Mouse (Mus musculus) limb, embryonic 14.5 days (tissue): ENCODE data around the gene Rbfox3. TPM values are rescaled to one million over a fixed set of nuclear protein-coding genes. Genes with fewer than 3 reads are reported as not detected.

Experiments
- ATAC-seq: fragments of 200-750 bp; cut with Nextera tagmentation; 2 replicates; pipeline ENCODE4 v1.8.0; 2017; ENCODE audit warnings: low read depth, moderate number of reproducible peaks, moderate TSS enrichment; ENCODE audit not compliant: low FRiP score
- DNase-seq: peaks from one replicate; pipeline ENCODE4 v3.0.0-alpha.2; 2015; ENCODE audit warnings: low spot score
- H3K27ac ChIP-seq: fragments of 300-500 bp; sonication (generic); replicated peaks from 2 replicates; pipeline ENCODE4 v1.5.1; 2014; ENCODE audit warnings: low read depth, mild to moderate bottlenecking, low read length, moderate library complexity, mixed read lengths
- H3K27me3 ChIP-seq: fragments of 300-500 bp; sonication (generic); 2 replicates; pipeline ENCODE4 v1.6.1; 2014; ENCODE audit warnings: low read length, mixed read lengths; ENCODE audit not compliant: control insufficient read depth, insufficient read depth
- H3K36me3 ChIP-seq: fragments of 300-500 bp; sonication (generic); 2 replicates; pipeline ENCODE4 v1.6.1; 2014; ENCODE audit warnings: mild to moderate bottlenecking, low read length, moderate library complexity, mixed read lengths; ENCODE audit not compliant: control insufficient read depth, insufficient read depth
- H3K4me1 ChIP-seq: fragments of 300-500 bp; sonication (generic); 2 replicates; pipeline ENCODE4 v1.6.1; 2014; ENCODE audit warnings: antibody characterized with exemption, low read length, mixed read lengths; ENCODE audit not compliant: control insufficient read depth, insufficient read depth
- H3K4me2 ChIP-seq: fragments of 300-500 bp; sonication (generic); replicated peaks from 2 replicates; pipeline ENCODE4 v1.6.1; 2014; ENCODE audit warnings: low read depth, mild to moderate bottlenecking, low read length, moderate library complexity; ENCODE audit not compliant: severe bottlenecking
- H3K4me3 ChIP-seq: fragments of 300-500 bp; sonication (generic); replicated peaks from 2 replicates; pipeline ENCODE4 v1.5.1; 2014; ENCODE audit warnings: low read length
- H3K9ac ChIP-seq: fragments of 300-500 bp; sonication (generic); 2 replicates; pipeline ENCODE4 v1.6.1; 2014; ENCODE audit warnings: mild to moderate bottlenecking, low read depth, low read length, moderate library complexity; ENCODE audit not compliant: severe bottlenecking
- H3K9me3 ChIP-seq: fragments of 300-500 bp; sonication (generic); 2 replicates; pipeline ENCODE4 v1.6.1; 2016; ENCODE audit warnings: low read length; ENCODE audit not compliant: control insufficient read depth
- POLR2A ChIP-seq: fragments of 200-500 bp; IDR thresholded peaks from 2 replicates; pipeline ENCODE4 v1.8.0; 2012; ENCODE audit warnings: inconsistent platforms, mild to moderate bottlenecking, moderate library complexity, borderline replicate concordance; ENCODE audit not compliant: insufficient read depth, insufficient read length; ENCODE audit errors: extremely low read depth
- WGBS: fragments of 180-500 bp; shearing (Covaris S2); extraction: QIAGEN DNeasy Blood & Tissue Kit; methylation state at CpG from one replicate; pipeline ENCODE4 v1.1.7; 2014; 5-methylcytosine and 5-hydroxymethylcytosine counted together
- polyA plus RNA-seq, 2 experiments: library from polyadenylated mRNA; depleted of rRNA in 1 of 2; stranded (reverse) in 1 of 2; unstranded in 1 of 2; fragments of >200 nt; fragmentation: Nextera tagmentation in 1 of 2; extraction: Ambion mirVana in 1 of 2; gene quantifications; 2 replicates each; pipeline versions ENCODE4 v1.2.1 to v1.2.3; 2012 to 2014

The Rbfox3 gene
- polyA plus RNA-seq, 2 experiments: 0.43 to 0.44 TPM

GRCm38 (mm10) chr11:118874022-118874421, 37.4 kb downstream of the Rbfox3 start:
- ATAC-seq: no peak
- WGBS: 62% methylated on average over 11 of the region's 11 CpGs

GRCm38 (mm10) chr11:118871527-118871926, 39.9 kb downstream of the Rbfox3 start:
- Histone ChIP-seq H3K27me3 (no peaks in the 10 kb centered on the region), H3K4me1 (no peaks in the 10 kb centered on the region), H3K9me3 (no peaks in the 10 kb centered on the region), H3K9ac (no peak overlapping the region), H3K27ac (no peak overlapping the region), H3K36me3 (no peaks in the 10 kb centered on the region), H3K4me3 (no peak overlapping the region), H3K4me2 (no peak overlapping the region)
- 68% methylated on average over 10 of the region's 10 CpGs for WGBS
- no peak for DNase-seq
- ATAC-seq: no peak
- TF ChIP-seq POLR2A: no peak

More at GRCm38 (mm10) chr11:118874022-118874421, 37.4 kb downstream of the Rbfox3 start:
- no peaks in the 10 kb centered on the region for H3K9me3 ChIP-seq
- no peak overlapping the region for H3K4me2 ChIP-seq
- no peak overlapping the region for H3K27ac ChIP-seq
- H3K4me3 ChIP-seq: no peak overlapping the region
- DNase-seq: no peak
- H3K36me3 ChIP-seq: no peaks in the 10 kb centered on the region
- no peak for TF ChIP-seq POLR2A
- H3K4me1 ChIP-seq: no peaks in the 10 kb centered on the region
- H3K27me3 ChIP-seq: no peaks in the 10 kb centered on the region
- no peak overlapping the region for H3K9ac ChIP-seq

- no peaks in the 10 kb centered on the region for H3K9me3 ChIP-seq
- H3K4me1 ChIP-seq: no peaks in the 10 kb centered on the region
- ATAC-seq: no peak
- 78% methylated on average over 3 of the region's 3 CpGs for WGBS
- H3K4me2 ChIP-seq: no peak overlapping the region
- H3K27me3 ChIP-seq: no peaks in the 10 kb centered on the region
- H3K36me3 ChIP-seq: no peaks in the 10 kb centered on the region
- no peak for DNase-seq
- H3K27ac ChIP-seq: no peak overlapping the region
- H3K9ac ChIP-seq: no peak overlapping the region
- no peak overlapping the region for H3K4me3 ChIP-seq
- TF ChIP-seq POLR2A: no peak
Observed at GRCm38 (mm10) chr11:118863360-118863759, 48.0 kb downstream of the Rbfox3 start.

- no peak for ATAC-seq
Observed at GRCm38 (mm10) chr11:118861801-118862431, 49.5 kb downstream of the Rbfox3 start.

GRCm38 (mm10) chr11:118861246-118861645, 50.2 kb downstream of the Rbfox3 start:
- no peak for ATAC-seq
- no peak for TF ChIP-seq POLR2A
- 84% methylated on average over 6 of the region's 6 CpGs for WGBS

More at GRCm38 (mm10) chr11:118861801-118862431, 49.5 kb downstream of the Rbfox3 start:
- no peak for TF ChIP-seq POLR2A
- Histone ChIP-seq H3K4me3 (no peak overlapping the region), H3K4me2 (no peak overlapping the region), H3K36me3 (no peaks in the 10 kb centered on the region), H3K9ac (no peak overlapping the region), H3K27me3 (no peaks in the 10 kb centered on the region), H3K27ac (no peak overlapping the region), H3K4me1 (no peaks in the 10 kb centered on the region), H3K9me3 (no peaks in the 10 kb centered on the region)
- WGBS: 86% methylated on average over 15 of the region's 15 CpGs
- no peak for DNase-seq

More at GRCm38 (mm10) chr11:118861246-118861645, 50.2 kb downstream of the Rbfox3 start:
- Histone ChIP-seq H3K4me2 (no peak overlapping the region), H3K9me3 (no peaks in the 10 kb centered on the region), H3K4me3 (no peak overlapping the region), H3K36me3 (no peaks in the 10 kb centered on the region), H3K4me1 (no peaks in the 10 kb centered on the region), H3K9ac (no peak overlapping the region), H3K27me3 (no peaks in the 10 kb centered on the region), H3K27ac (no peak overlapping the region)
- DNase-seq: no peak
